ENCODE assay signal across 12 mouse cellular contexts in genomic region chr3:146010751-146011150, GRCm38 (mm10). TPM values are rescaled to one million over a fixed set of nuclear protein-coding genes. Genes with fewer than 3 reads are reported as not detected.
DNase-seq lines count a peak whose midpoint lies in the region; ATAC-seq lines count a peak whose summit lies in the region.
"Had no signal": no experiment of that assay in that cellular context is flagged by ENCODE, and none has a peak within 500 bp of the region (broad histone marks: within the 10 kb centered on the region; RNA-seq: fewer than 3 reads in every experiment).

No protein-coding gene starts in this region.

- DNase-seq in heart, adult 9 months (ENCODE audit: low spot score in 2 of 2) = no peak
- peak; percentile 37 for DNase-seq in kidney, adult 9 months
- peak; percentile 38 for DNase-seq in retina, embryonic 14.5 days (ENCODE audit: low spot score)
- no peak for DNase-seq in ovary, postnatal 14 days (ENCODE audit: low spot score)
- no peak for DNase-seq in adrenal gland, postnatal 14 days
- DNase-seq: cerebellum, postnatal 10 days; gastrocnemius, postnatal 36 days had no signal

- peaks cover 15 to 18% of the 10 kb centered on the region in 2 experiments for H3K4me1 ChIP-seq in heart, embryonic 14.5 days (ENCODE audit: control insufficient read depth in 2 of 2, insufficient read depth in 2 of 2, low read length in 2 of 2)
- H3K4me1 ChIP-seq in embryonic facial prominence, embryonic 12.5 days = peaks cover 11% of the 10 kb centered on the region
- H3K4me1 ChIP-seq: liver, embryonic 12.5 days had no signal

- H3K9ac ChIP-seq in heart, embryonic 14.5 days (ENCODE audit: low read length) = 0 out of 2 replicates have a peak overlapping the region, but pooled peaks have one; percentile 21
- H3K9ac ChIP-seq in embryonic facial prominence, embryonic 12.5 days = no peak overlapping the region
- H3K9ac ChIP-seq: liver, embryonic 12.5 days had no signal

- peaks cover 76% of the 10 kb centered on the region for H3K36me3 ChIP-seq in heart, embryonic 14.5 days (ENCODE audit: control insufficient read depth, insufficient read depth, low read length)
- peaks cover 24% of the 10 kb centered on the region for H3K36me3 ChIP-seq in embryonic facial prominence, embryonic 12.5 days

- peaks cover 3% of the 10 kb centered on the region; the same call in 1 of the 2 replicates for H3K9me3 ChIP-seq in heart, embryonic 14.5 days (ENCODE audit: control insufficient read depth, low read length)
- no peaks in the 10 kb centered on the region for H3K9me3 ChIP-seq in embryonic facial prominence, embryonic 12.5 days

- no peaks in the 10 kb centered on the region for H3K27me3 ChIP-seq in heart, embryonic 14.5 days (ENCODE audit: control insufficient read depth, insufficient read depth, low read length)
- no peaks in the 10 kb centered on the region for H3K27me3 ChIP-seq in embryonic facial prominence, embryonic 12.5 days
- H3K27me3 ChIP-seq: liver, embryonic 12.5 days had no signal

- 90% methylated on average over 4 of the region's 4 CpGs for WGBS in heart, embryonic 14.5 days
- WGBS in embryonic facial prominence, embryonic 12.5 days = 73% methylated on average over 4 of the region's 4 CpGs

- no peak for ATAC-seq in heart, embryonic 14.5 days (ENCODE audit: insufficient number of reproducible peaks, insufficient read depth, low FRiP score, low read depth)
- no peak for ATAC-seq in embryonic facial prominence, embryonic 12.5 days (ENCODE audit: insufficient number of reproducible peaks, insufficient read depth, low FRiP score, low TSS enrichment)
- ATAC-seq: CD4-positive, CD25-positive, alpha-beta regulatory T cell, adult 4 months; liver, embryonic 12.5 days had no signal

- H3K4me2 ChIP-seq in heart, embryonic 14.5 days (ENCODE audit: low read length) = no peak overlapping the region
- no peak overlapping the region for H3K4me2 ChIP-seq in embryonic facial prominence, embryonic 12.5 days (replicated peaks)
- H3K4me2 ChIP-seq: liver, embryonic 12.5 days had no signal

- H3K4me3 ChIP-seq in heart, embryonic 14.5 days (ENCODE audit: control insufficient read depth in 1 of 2, insufficient read depth in 1 of 2, low read depth in 1 of 2, low read length in 2 of 2) = no peak overlapping the region
- no peak overlapping the region for H3K4me3 ChIP-seq in embryonic facial prominence, embryonic 12.5 days
- H3K4me3 ChIP-seq: layer of hippocampus, adult 2 months; liver, embryonic 12.5 days had no signal

- H3K27ac ChIP-seq in heart, embryonic 14.5 days (replicated peaks in 1 of 2; ENCODE audit: control insufficient read depth in 1 of 2, insufficient read depth in 1 of 2, low read depth in 2 of 2, low read length in 2 of 2) = peak overlapping the region; percentile 64 to 83
- H3K27ac ChIP-seq in embryonic facial prominence, embryonic 12.5 days = peak overlapping the region; percentile 72
- H3K27ac ChIP-seq: layer of hippocampus, adult 2 months; liver, embryonic 12.5 days had no signal

RNA-seq across cellular contexts. Expression of gene Syde2, which starts 23.1 kb away (rescaled TPM):
- polyA plus RNA-seq in heart, embryonic 14.5 days (2014; fragmentation: Nextera tagmentation; extraction: Ambion mirVana) = 12.7 and 12.8 TPM in 2 replicates
- 2.9 and 3.0 TPM in 2 replicates for polyA plus RNA-seq in embryonic facial prominence, embryonic 12.5 days (2016; fragmentation: Nextera tagmentation; extraction: Ambion mirVana)
- 4.9 and 7.2 TPM in 2 replicates for total RNA-seq in adrenal gland, postnatal 14 days (2021)
- polyA plus RNA-seq: CD4-positive, CD25-positive, alpha-beta regulatory T cell, adult 4 months had no signal

Comparison
In these comparisons a context has a peak if more than half of its experiments do, and no peak if none do; other contexts are left out.
1. DNase-seq: peak in kidney, adult 9 months (single experiment) and retina, embryonic 14.5 days (single experiment); none in heart, adult 9 months (0 of 2), ovary, postnatal 14 days (single experiment) and adrenal gland, postnatal 14 days (single experiment).